Mouse (Mus musculus) retina, embryonic 14.5 days (tissue): ENCODE measurements at regions not wholly inside any gene's neighbourhood (a gene's known extent, or its start where the extent isn't known, plus 50 kb on each side); places are given as distances from the start of the nearest gene placed in this dataset.

ENCODE experiments used
- DNase-seq: peaks from one replicate; pipeline ENCODE4 v3.0.0-alpha.2; 2015; ENCODE audit warnings: low spot score

DNA sequence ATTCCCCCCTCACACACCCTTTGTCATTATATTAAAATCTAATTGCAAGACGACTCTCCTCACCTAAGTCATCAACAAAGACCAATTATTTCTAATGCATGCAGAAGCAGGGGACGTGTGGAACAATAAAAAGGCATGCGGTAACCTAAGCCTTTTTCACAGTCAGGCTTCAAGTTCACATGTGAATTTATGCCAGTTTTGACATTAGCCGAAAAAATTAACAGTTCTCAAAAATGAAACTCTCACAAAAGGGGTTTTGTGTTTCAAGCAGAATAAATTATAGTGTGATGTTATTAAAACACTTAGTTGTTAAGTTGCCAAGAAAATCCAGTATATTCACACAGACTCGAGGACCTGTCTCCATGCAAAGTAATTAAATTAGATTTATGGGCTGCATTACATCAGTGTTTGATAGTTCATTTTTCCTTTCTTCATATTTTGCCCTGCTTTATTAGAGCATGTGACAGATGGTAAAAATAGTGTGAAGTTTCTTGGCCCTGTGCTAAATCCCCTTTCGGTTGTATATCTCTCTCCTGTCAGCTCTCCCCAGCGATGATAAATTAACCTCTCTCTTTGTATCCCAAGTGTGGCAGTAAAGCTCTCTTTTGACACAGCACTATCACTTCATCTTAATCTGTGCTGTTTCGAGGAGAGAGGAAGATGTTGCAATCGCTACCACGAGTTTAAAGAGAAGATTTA lies 287.5 kb upstream of the Zfp703 start:
- no peak for DNase-seq

DNA sequence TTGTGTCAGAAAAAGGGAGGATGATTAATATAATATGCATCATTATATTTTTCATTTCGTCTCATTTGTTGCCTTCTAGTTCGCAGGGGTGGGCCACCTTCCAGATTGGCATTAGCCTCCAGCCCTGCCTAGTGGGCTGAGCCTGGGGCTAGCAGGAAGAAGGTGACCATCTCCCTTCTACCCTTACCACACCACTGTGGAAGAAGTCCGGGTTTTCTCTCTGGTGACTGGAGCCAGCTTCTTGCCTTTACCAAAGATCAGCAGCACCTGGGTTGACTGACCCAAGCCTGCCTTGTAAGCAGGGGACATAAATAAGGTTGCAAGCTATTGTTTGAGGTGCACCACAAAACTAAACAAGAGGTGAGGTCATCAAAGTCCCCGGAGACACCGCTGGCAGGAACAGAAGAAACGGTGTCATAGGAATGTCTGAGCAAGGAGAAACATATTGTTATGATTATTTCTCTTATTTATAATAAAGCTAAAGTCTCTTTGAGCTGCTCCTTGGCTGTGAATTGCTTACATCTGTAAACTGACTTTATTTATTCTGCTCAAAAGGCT lies 286.9 kb upstream of the Zfp703 start:
- DNase-seq = no peak

- no peak for DNase-seq
Measured at GRCm38 (mm10) chr8:26697579-26698084, 279.5 kb upstream of the Zfp703 start.

DNA sequence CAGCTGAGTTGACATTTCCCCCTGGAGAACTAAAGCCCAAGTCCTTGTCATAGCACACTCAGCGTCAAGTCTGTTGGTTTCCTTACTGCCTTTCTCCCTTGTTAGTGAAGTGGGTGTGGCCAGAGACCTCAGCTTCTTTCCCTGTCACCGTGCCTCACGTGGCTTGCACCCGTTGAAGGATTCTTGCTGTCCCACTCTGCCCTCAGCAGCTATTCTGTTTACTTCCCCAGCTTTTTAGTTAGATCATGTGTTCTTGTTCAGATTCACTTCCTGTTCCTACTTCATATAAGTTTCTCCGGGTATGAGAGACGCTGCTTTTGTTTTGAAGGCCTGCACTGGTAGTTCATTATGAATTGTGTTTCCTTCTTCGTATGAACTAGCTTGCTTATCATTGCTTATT lies 278.5 kb upstream of the Zfp703 start:
- no peak for DNase-seq

DNA sequence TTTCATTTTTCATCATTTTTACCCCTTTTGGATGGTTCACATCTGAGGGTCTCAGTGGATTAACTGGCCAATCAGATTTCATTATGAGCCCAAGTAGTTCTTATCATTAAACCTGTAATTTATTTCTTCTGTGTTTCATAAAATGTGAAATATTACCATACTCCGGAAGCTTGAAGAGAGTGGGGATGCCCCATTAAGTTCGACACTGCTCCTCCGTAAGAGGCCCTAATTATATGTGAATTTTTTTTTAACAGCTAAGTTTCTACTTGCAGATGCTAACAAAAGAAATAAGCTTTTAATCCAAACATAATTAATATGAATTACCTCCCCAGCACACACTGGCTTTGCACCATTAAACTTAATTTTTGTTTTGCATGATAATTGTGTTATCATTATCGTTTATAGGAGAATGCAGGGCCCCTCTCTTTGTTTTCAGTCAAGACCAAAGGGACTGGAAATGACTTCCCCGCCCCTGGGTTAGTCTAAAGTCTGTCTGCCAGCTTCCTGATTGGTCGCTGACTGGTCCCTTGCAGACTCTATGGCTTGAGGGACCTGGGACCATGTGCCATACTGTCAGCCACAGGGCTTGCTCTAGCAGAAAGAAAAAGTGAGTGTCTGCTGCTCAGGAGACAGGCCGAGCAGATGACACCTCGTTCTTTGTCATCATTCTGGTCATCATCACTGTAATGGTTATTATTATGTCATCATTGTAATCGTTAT lies 270.9 kb upstream of the Zfp703 start:
- DNase-seq = no peak

DNA sequence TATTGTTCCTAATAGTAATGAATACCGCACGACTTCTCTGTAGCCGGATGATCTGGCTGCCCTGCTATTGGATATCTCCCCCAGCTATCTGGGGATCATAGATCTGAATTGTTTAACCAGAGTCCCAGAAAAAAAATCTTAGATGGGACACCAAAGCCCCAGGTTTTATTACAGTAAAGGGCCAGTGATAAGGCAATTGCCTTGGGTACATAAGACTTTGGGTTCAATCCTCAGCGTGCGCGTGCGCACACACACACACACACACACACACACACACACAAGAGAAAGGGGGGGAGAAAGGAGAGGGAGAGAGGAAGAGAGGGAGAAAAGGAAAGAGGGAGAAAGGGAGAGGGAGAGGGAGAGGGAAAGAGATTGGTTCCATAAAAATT lies 270.4 kb upstream of the Zfp703 start:
- no peak for DNase-seq

DNA sequence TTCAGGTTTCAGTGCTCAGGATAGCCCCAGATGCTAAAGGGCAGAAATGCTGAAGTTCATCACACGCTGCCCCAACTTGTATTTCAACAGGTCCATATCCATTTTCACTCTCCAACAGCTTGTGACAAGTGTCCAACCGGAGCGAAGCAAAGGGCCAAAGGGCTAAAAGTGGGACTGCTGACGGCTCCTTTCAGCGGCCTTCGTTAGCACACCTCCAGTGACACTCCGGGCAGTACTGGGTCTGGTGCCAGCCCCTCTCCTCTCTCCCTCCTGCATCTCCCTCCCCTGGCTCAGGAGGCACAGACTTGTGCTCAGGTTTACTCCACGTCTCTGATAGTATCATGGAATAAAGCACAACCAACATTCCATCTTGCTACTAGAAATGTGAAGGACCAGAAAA lies 263.3 kb upstream of the Zfp703 start:
- no peak for DNase-seq

- no peak for DNase-seq
Measured at GRCm38 (mm10) chr8:26714714-26715113, 262.4 kb upstream of the Zfp703 start.

GRCm38 (mm10) chr8:26718409-26719355 lies 258.4 kb upstream of the Zfp703 start:
- DNase-seq = no peak

GRCm38 (mm10) chr8:26722766-26723165 lies 254.4 kb upstream of the Zfp703 start:
- no peak for DNase-seq

- no peak for DNase-seq
Measured at GRCm38 (mm10) chr8:26724628-26725027, 252.5 kb upstream of the Zfp703 start.

GRCm38 (mm10) chr8:26725521-26725920 lies 251.6 kb upstream of the Zfp703 start:
- peak; percentile 57 for DNase-seq

- no peak for DNase-seq
Measured at GRCm38 (mm10) chr8:26729351-26729750, 247.8 kb upstream of the Zfp703 start.

GRCm38 (mm10) chr8:26731111-26731510 lies 246.0 kb upstream of the Zfp703 start:
- DNase-seq = no peak

DNA sequence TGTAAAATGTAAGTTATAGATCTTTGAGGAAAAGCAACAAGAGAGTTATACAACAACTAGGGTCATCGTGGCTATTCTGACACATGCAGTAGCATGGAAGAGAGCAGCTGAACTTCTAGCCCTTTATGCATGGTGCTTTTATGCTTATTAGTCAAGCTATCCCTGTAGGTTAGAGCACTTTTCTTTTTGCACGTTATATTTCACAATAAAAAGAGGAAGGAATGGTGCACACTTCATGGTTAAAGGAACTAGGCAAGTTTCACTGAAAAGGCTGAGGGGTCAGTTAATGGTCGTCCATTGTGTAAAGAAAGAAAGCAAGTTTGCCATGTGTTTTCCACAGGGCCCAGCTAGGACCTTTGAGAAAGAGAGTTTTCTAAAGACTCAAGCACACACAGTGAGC lies 232.7 kb upstream of the Zfp703 start:
- no peak for DNase-seq

- no peak for DNase-seq
Measured at GRCm38 (mm10) chr8:26746811-26747210, 230.3 kb upstream of the Zfp703 start.

DNA sequence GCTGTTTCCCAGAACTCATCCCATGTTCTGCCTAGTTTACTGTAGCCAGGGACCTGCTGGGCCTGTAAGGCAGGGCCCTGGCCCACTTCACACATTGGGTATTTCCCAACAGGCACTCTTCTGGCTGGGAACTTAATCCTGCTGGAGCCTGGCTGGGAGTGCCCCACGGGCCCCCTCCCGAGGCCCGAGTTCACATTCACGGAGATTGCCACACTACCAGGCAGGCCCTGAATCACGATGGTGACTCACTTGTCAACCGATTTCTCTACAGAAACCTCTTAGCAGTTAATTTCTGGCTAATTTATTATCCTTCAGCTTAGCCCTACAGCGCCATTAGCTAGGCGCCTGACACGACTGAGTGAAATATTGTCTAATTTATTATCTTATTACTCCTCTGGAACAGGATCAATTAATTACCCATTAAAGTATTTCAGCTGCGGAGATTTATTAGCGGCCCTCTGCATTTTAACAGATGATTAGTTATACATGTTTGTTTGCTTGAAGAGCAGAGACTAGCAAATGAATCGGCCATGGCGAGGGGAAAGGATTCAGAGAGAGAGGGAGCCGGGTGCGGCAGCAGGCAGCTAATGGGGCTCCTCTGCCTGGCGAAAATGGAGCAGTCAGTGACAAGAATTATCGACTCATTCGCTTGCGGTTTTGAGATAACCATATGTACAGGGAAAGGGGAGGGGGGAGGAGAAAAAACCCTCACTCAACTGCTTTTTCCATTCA lies 229.7 kb upstream of the Zfp703 start:
- no peak for DNase-seq

DNA sequence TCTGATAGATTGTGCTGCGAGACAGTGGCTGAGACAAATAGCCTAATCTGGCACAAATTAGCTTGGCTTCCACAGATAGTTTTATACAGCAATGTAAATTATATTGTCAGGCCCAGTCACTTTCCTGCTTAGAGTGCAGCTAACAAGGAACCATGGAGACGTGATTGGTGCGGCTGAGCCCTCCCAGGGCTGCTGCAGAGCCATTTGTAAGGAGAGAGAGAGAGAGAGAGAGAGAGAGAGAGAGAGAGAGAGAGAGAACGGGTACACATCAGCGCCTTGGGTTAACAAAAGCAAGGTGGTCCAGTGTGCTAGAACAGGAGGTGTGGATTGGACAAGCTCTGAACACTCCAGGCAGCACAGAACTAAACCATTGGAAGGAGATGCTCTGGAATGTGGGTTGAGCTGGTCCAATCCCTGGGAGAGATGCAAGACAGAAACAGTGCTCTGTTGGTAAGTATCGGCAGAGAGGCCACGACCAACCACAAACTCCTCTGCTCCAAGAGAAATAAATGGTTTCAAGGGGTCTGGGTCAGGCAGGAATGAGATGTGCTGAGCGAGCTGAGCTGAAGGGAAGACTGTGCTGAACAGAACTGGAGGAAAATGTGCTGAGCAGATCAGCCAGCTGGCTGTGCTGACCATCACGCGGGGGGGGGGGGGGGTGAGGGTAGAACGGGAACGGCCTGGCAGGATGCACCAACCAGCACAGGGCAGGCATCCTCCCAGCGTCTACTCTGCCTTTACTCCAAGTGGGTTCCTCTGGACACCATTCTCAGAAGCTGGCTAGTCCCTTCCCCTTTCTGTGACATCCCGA lies 228.8 kb upstream of the Zfp703 start:
- DNase-seq = no peak

DNA sequence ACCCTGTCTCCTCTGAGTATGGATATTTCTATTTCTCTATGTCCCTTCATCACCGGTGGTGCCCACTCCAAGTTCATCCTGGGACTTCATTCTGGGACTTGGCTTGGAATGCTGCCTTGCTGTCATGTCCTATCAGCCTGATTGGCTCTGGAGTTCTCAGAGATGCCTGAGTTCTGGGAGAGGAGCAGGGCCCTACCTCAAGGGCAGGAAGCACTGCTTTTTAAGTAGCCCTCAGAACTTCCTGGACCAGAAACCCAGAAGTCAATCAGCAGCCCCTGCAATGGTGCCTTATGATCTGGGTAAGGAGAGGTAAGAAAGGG lies 228.2 kb upstream of the Zfp703 start:
- DNase-seq = no peak

DNA sequence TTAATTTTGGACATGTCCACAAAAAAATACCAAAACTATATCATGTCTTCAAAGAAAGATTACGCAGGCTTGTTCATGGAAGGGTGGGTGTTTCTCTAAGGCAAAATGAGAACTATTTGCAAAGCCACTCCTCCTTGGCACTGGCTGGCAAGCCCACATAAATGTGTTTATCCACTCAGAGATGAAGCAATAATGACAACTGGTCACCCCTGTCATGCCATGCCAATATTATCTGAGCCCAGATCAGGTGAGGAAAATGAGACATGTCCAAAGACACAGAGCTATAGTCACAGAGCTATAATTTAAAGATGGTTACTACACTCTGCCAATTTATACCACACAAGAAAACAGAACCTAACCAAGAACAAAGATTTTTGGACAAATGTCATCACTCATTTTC lies 227.0 kb upstream of the Zfp703 start:
- no peak for DNase-seq

- DNase-seq = no peak
Measured at GRCm38 (mm10) chr8:26751651-26752050, 225.5 kb upstream of the Zfp703 start.
